Mouse (Mus musculus): ENCODE measurements around the gene Prpf4b.

The Prpf4b gene

DNA sequence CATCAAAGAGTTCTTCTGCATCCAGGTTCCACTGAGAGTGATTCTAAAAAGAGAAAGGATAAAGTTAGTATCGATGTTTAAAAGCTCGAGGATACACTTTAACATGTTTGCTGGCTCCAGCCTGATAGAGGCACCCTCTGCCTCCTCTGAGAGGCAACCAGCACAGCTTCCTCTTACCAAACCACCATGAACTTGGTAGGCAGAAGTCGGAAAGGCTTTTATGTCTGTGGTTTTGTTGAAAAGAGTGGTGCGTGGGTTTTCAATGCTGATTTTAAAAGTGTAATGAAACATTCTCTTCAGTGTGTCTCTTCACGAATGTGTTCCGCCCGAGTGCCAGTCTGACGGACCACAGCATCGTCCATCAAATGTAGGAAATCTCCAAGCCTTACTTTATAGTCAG lies 39.5 kb downstream of the Prpf4b start:
- TF ChIP-seq GATA4 (IDR thresholded peaks at IDR 0.05; ENCODE audit: insufficient replicate concordance, low read length): no peak

DNA sequence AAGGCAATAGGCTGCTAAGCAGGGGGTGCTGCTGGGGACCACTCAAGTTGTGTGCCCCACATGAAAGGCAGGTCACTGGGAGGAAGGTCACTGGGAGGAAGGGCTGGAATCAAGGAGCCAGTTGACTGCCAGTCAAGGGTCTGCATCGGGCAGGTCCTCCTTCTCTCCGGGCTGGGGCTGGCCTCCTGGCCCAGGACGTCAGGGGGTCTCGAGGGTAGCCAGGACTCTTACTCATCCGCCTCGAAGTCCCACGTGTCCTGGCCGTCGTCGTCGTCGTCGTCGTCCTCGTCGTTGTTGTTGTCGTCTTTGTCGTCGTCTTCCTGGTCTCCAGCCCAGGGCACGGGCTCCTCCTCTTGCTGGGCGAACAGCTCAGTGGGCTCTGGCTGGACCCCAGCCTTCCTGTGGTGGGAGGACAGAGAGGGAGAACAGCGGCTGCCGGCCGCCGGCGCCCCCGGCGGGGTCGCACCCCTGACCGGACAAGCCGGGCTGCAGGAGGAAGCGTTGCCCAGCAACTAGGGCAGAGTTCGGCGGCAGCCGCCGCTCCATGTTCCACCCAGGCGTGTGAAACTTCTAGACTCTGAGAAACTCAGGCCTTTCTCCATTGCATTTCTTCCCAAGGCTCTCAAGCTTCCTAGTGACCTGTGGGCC lies 41.5 kb downstream of the Prpf4b start:
- no peak for TF ChIP-seq GATA4 (IDR thresholded peaks at IDR 0.05; ENCODE audit: insufficient replicate concordance, low read length)

DNA sequence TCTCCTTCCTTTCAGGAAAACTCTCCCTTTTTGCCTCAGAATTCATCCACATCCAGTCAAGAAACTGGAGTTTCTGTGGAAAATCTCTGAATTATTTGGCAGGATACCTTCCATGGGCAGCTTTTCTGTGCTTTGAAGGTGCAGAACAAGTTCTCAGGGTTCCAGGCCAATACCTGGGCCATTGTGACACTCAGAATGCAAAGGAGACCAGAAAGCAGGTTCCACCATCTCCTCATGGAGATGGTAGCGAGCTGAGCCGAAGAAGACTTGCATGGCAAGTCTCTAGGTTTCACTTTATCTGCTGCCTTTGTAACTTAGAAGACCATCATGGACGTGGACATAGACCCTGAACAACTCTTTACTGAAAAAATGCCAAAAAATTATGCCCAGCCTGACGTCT lies 49.1 kb downstream of the Prpf4b start, which contains the start of the genes Fam217a and 4933417A18Rik:
Gene Fam217a, minus strand, starts transcription at position 101 of the 400 bp plus-strand sequence.
Gene 4933417A18Rik, plus strand, starts transcription at position 200 of the 400 bp plus-strand sequence.
- no peak for TF ChIP-seq GATA4 (IDR thresholded peaks at IDR 0.05; ENCODE audit: insufficient replicate concordance, low read length)

DNA sequence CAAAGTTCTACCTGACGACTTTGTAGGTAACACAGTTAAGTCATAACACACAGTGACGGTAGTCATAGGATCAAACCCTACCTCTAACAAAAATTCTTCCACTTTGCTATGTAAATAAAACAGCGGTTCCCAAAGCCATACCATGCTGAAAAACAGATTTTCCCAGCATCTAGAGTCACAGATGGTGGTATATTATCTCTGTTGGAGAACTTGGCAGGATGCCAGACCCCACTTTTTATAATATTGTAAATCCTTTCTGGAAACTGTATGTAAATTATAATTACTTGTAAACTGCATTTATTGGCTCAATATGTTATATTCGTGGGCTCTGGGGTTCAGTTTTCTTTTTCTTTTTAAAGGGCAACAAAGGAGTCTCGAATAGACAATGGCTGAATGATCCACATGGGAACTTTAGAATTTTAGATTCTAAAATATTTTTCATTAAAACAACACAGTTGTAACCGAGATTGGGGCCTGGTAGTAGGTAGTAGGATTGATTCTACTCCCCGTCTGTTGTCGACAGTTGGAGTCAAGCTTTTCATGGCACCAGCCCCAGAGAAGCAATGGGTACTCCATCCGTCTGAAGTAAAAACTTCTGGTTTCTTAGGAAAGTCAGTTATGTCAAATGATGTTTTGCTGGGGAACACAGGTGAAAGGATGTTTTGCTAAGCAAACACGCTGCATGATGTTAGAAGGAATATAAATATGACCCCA lies 60.0 kb downstream of the Prpf4b start:
- no peak for TF ChIP-seq GATA4 (IDR thresholded peaks at IDR 0.05; ENCODE audit: insufficient replicate concordance, low read length)

DNA sequence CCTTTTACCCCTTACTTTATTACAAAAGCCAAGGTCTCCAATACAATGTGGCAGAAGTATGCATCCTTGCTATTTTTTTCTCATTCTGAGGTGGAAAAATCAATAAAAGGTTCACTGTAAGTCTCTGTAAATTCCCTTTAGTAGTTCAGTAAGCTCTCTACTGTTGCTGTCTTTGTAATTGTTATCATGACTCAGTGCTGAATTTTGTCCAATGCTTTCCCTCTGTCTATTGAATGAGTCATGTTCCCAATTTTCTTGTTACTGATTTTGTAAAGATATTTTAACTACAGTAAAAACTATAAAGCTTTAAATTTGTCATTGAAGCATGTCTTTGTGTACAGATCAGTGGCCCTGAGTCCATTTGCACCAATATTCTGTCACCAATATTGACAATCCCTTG lies 67.3 kb downstream of the Prpf4b start:
- TF ChIP-seq GATA4 (IDR thresholded peaks at IDR 0.05; ENCODE audit: insufficient replicate concordance, low read length): no peak

Data from liver, adult (tissue).